Mouse (Mus musculus): ENCODE data around the gene Tmem235.

- TF ChIP-seq CTCF (IDR thresholded peaks at IDR 0.05; ENCODE audit: control insufficient read depth, insufficient read depth, insufficient replicate concordance, low read depth, low read length): no peak
- TF ChIP-seq POLR2A (IDR thresholded peaks at IDR 0.05; ENCODE audit: control insufficient read depth, low read depth, low read length): no peak
These were observed 41.5 kb upstream of the Tmem235 start for GRCm38 (mm10) chr11:117819095-117819494.
